Mouse (Mus musculus): ENCODE results near the gene Morc1.

- TF ChIP-seq CEBPB (IDR thresholded peaks at IDR 0.05; ENCODE audit: low read depth) (no peak), CTCF (IDR thresholded peaks at IDR 0.05; ENCODE audit: control insufficient read depth, insufficient read depth, insufficient read length) (no peak), USF1 (IDR thresholded peaks at IDR 0.05; ENCODE audit: low read depth) (no peak), MAX (IDR thresholded peaks at IDR 0.05) (no peak), FOSL1 (IDR thresholded peaks at IDR 0.05; ENCODE audit: insufficient read depth, low read length, poor library complexity, severe bottlenecking) (no peak)
These were observed 7.0 kb upstream of the Morc1 start for GRCm38 (mm10) chr16:48424069-48424468.

Data from C2C12 (cell line).